Mouse (Mus musculus) hindlimb bud, embryonic 11.5 days (tissue): ENCODE measurements at regions not wholly inside any gene's neighbourhood (a gene's known extent, or its start where the extent isn't known, plus 50 kb on each side); places are given as distances from the start of the nearest gene placed in this dataset.
"Not testable (repeated sequence)": the region's sequence is repeated elsewhere in the genome, so short reads cannot be mapped to it uniquely, and the experiment has no call there.

Experiments used
- DNase-seq: peaks from one replicate; pipeline ENCODE4 v3.0.0-alpha.2; 2012; ENCODE audit warnings: low read depth, low spot score; ENCODE audit errors: extremely low spot score

DNA sequence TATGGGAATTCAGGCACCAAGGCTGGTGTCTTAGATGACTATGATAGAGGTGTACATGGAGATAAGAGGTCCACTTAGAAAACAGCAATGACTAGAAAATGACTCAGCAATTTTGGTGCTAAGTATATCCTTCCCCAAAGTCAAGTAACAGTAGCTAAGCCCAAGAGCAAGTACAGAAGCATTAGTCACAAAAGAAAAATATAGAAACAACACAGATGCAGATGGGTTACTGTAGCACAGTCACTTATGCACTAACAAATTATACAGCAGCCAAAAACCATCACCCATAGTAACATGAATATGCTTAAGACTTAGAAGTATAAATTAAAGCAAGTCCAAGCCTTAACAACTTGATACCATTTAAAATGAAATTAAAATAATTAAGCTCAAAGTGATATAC lies 378.5 kb upstream of the Meis2 start:
- no peak for DNase-seq

DNA sequence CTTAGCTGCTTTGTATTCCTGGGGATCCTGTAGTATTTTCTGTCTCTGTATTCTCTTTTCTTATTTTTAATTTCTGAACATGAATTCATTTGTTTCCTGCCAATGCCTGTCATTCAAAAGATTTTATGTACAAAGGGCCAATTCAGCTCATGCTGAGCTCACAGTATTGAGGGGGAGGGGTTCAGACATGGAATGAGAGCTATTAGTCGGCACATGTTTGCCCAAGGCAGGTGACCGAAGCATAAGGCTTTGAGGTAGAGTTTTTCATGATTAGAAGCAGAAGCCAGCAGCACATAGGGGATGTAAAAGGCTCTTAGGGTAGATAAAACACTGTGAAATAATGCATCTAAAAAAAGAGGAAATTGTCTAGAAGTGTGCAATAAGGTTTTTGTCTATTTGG lies 374.6 kb upstream of the Meis2 start:
- no peak for DNase-seq

DNA sequence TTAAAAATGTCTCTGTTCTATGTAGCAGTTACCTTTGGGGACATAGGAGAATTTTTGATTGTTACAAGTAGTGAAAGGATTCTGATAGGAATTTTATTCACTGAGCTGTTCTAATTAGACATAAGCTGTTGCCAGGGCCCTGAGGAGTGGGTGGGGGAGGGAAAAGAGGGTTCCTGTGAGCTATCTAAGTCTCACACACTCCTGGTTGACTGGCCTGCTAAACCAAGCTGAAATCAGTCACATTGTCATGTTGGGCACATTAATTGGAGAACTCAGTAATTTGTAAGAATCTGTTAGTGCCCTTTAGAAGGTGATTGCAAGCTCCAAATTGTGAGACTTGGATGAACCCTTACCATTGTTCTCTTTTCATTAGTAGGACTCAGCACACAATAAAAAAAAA lies 367.8 kb upstream of the Meis2 start:
- DNase-seq, result no peak

DNA sequence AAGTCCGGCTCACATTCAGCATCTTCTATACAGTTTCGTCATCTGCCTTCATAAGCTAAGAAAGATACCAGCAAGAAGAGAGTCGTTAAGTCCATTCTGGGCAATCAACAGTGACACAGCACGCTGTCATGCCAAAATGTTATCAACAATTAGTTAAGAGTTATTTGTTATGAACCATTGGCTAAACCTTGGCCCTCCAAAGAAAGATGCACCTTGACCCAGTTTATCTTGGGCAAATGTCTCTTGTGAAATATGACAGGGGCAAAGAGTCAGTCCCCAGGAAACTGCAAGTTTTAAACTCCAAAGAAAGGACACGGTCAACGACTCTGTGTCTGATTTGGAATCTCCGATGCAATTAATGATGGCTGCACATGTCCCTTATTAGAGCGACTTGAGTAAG lies 358.5 kb upstream of the Meis2 start:
- DNase-seq, result no peak

DNA sequence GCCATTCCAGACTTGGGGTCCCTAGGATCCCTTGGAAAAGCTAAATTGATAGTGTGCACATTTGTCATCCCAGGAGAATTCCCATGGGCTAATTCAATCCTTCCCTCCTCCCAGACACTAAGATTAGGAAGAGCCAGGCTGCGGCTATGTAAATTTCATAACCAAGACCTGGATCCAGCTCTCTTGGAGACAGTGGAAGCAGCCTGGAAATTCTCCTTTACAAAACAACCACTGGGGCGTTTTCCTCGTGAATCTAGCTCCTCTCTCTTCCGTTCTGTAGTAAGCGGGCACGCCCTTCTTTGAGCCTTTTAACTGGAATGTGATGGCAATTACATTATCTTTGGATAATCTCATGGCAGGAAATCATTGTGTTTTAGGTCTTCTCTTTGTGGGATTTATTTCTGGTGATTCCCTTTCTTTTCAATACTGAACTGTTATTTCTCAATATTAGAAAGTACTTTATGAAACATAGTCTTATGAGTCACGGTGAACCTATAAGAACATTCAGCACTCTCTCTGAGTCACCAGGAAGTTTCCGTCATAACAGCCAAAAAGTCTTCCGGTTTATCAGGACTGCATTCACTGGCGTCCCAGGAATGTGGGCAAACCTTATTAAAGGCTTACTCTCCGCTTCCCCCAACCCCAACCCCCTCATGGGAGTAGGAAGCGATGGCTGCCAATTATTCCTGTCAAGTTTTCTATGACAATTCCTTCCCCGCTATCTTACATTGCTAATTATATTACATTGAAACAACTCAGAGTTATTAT lies 352.0 kb upstream of the Meis2 start:
- DNase-seq, result no peak

DNA sequence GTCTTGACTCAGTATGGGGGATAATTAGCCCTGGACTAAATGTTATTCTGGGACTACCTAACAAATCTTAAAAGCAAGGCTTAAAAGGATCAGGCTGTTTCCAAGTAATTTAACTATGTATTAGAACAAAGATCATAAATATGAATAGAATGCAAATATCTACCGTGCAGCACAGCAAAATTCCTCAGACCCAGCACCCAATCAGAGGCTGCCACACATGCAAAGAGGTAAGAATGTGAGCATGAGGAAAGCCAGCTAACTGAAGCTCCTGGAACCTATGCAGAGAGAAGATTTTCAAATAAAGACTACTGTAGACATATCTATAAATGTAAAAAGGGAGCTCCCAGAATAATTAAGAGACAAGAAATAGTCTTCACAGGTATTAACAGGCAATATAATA lies 350.1 kb upstream of the Meis2 start:
- DNase-seq, result no peak

DNA sequence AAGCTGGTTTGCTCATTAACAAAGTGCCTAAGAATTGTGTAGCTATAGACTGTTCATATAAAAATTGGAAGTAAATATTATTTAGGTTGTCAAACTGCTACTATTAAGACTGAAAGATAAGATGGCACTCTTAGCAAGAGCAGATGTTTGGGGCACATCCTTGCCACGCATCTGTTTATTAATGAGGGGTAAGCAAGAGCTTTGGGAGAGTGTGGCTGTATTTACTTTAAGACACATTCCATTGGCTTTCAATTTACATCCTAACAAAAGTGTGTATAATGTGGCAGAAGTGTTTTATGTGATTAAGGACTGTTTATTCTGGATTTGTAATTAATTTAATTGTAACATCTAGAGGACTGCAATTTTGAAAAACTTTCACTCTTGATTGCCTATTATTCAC lies 336.5 kb upstream of the Meis2 start:
- DNase-seq, result no peak

DNA sequence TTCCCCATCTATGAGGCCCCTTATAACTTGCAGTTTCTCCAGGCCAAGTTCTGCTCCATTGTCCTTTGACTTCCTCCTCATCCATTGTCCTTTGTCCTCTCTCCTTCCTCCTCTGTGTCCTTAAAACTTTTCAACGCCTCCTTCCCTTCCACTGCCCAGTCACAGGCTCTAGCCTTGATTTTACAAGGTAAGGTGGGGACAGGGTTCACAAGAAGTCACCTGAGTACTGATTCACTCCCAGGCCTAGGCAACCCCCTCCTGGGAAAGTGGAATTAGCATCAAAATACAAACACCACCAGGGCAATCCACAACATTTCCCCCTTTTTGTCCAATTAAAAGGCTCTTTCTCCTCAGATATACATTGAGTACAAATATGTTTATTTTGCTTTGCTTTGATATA lies 334.3 kb upstream of the Meis2 start:
- no peak for DNase-seq

DNA sequence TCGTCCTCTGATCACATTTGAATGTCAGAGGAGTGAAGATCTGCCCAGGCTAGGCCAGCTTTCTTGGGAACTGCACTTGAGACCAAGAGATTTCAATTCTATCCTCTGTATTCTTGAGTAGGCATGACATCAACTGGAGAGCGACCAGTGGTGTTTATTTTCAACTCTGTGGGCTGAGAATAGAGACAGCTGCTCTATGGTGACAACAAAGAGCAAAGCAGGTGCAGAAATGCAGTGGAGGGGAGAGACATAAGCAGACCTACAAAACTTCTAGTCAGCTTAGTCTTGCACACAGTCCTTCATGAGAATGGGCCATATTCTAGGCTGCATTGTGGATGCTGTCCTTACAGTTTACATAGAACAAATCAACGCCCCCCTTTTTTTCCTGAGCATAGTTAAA lies 303.2 kb upstream of the Meis2 start:
- no peak for DNase-seq

DNA sequence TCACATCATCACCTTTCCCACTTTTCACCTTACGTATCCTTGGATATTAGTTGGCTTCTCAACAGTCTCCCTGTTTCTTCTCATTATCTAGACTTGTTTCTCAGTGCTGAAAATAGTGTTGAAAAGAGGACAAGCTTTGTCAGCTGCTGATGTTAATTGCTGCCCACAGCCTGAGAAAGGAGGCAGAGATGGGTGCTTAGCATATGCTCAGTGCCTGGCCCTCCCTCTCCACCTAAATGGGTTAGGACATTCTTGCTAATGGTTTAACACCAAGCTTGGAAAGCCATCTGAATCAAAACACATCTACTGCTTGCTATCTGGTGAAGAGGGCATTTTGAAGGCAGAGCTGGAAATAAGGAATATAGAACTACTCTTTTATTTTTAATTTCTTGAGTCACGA lies 298.5 kb upstream of the Meis2 start:
- no peak for DNase-seq

DNA sequence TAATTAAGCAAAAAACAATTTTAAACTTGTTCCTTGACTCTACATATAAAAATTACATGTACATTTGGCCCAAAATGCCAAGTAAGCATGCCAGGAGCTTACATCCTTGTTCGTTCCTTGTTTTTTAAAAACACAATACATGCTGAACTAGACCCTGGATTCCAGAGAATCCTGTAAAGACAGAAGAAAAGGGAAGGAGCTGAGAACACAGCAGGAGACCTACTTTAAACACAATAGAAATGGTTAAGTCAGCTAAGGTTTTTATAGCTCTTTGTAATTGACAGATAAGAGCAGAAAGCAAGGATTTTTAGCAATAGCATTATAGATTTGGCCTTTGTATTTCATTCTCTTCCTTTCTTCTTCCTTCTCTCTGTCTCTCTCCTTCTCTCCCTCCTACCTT lies 292.5 kb upstream of the Meis2 start:
- DNase-seq, result no peak

DNA sequence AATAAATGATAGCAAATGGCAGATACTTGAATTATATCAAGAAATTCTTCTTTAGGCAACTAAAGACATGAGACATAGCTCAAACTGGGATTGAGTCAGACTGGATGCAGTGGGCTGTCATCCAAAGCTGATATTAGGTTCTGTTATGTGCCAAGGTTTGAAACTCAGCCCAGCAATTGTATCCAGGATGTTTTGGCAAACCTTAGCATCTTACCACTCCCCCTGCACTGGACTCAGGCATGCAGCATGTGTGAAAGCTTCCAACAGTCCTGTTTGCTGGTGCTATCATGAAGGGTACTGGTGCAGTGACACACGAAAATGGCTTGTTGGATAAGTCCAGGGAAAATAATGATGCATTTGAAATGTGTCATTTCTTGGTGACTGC lies 282.9 kb upstream of the Meis2 start:
- no peak for DNase-seq

DNA sequence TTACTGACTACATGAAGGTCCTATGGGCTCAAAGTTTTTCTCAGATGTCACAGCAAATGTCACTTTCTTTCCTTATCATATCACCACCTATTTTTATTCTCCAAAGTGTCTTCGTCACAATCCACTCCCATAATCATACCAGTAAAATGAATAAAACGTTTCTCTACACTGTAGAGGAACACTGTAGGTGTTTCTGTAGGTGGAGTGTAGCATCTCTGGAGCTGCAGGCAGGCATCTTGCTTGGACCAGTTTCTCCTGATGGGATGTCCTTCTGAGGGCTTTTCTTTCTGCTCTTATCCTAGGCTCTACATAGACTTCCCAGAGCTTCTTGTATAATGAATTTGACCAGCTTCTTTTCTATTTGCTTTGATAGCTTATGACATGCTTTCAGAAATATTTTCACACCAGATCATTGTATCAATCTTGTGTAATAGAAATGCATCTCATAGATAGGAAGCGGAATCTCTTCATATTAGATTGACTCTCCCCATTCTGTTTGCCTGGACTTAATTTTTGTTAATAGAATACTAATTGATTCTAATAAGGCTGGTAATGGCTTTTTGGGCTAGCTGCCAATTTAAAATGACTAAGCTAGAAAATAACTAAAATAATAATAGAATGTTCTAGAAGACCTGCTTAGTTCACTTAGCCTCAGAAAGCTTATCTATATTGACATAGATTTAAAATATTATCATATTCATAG lies 282.3 kb upstream of the Meis2 start:
- DNase-seq, result no peak

DNA sequence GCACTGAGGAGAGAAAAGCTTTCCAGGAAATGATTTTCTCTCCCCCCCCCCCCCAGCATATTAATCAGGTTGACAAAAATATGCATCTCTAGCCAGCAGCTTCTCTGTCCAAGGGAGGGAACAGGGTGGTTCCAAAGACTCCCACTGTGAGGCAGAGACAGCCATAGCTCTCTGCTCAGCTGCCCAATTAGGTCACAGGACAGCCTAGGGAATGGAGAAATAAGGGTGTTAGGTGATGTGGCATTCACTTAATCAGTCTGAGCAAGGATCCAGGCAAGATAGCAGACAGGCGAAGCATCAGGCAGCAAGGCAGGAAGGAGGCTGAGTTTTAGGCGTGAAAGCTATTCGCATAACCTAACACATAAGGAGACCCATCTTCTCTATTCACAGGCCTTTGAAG lies 266.2 kb upstream of the Meis2 start:
- DNase-seq, result no peak

DNA sequence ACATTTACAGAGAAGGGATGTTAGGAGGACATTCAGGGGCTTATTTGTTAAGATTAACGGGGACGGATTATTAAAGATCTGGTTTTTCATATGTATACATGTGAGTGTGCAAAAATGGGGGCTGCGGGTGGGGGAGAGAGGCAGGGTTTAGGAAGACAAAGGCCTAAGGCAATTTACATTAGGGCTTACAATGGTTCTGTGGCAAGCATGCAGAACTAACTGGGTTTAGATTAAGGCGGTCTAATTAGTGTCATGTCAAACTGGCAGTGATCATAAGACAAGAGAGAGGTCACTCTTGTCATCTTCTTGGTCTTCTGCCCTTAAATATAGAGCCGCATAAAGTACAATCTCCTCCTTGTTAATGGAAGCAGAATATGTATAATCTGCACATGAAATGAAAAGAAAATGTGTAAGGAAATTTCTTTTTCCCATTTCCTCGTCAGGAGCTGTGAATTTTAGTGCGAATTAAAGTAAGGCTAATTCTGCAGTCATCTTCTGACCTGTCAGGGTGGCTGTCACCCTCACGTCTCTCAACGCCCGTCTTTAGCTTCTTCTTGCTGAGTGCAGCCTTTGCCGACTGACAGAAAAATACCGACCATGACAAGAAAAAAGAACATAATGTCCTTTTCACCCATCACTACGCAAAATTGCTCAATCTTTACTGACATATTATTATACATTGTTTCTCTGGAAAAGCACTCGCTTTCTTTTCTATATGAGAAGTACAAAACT lies 256.6 kb upstream of the Meis2 start:
- no peak for DNase-seq

DNA sequence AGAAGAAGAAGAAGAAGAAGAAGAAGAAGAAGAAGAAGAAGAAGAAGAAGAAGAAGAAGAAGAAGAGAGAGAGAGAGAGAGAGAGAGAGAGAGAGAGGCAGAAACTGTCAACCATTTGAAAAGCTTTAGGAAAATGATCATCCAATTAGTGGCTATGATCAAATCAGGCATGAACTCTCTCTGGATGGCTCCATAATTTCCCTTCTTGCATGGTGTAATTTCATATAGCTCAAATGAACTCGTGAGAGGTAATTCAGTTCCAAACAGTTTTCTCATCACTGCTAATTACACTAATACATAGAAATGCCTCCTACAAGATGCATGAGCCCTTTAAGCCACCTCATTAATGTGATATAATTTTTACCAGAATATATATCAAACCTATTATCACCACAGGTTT lies 233.9 kb upstream of the Meis2 start:
- no peak for DNase-seq

DNA sequence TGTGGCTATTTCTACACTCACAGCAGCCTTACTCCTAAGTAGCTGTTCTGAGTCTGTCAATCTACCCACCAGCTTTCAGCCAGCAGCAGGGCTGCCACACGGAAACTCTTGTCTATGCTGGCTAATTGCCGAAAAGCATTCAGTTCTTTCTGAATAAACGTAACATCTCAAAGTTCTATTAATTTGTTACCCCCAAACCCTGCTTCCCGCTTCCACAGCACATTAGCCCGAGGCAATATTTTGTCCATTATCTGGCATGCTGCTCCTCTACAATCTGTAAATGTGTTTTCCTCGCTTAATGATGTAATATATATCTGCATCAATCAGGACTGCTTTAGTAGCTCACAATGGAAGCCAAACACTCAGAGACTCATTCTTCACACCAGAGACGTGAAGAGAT lies 224.2 kb upstream of the Meis2 start:
- no peak for DNase-seq

DNA sequence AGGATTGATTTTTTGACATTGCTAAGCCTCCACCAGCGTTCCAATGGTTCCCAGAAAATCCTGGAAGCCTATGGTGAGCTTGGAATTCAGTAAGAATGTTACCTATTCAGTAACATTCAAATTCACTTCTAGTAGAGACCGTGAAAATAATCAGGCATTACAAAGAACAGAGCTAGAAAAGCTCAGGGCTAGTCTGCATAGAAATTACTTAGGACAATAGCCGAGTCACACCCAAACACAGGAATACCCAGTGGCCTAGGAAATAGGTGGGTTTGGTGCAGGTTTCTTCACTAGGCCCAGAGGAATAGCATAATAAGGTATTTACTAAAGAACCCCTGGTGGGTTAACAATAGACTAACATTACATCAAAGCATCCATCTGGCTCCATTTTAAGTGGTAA lies 177.6 kb upstream of the Meis2 start:
- DNase-seq, result not testable (repeated sequence)

DNA sequence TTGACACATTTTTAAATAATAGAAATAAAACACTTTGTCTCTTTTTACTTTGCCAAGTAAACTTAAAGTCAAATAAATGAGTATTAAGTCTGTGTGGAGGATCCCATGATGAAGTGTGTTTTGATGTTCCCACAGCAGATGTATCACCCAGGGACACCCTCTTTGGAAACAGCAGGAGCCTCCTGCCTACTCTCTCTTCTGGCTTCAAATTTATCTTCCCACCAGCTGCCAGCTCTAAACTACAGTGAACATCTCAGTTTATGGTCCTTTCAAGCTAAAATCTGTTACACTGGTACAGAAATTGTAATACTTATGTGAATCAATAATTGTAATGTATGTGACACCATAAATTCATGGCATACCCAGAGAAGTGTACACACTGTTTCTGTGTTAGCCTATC lies 171.1 kb upstream of the Meis2 start:
- DNase-seq, result no peak

DNA sequence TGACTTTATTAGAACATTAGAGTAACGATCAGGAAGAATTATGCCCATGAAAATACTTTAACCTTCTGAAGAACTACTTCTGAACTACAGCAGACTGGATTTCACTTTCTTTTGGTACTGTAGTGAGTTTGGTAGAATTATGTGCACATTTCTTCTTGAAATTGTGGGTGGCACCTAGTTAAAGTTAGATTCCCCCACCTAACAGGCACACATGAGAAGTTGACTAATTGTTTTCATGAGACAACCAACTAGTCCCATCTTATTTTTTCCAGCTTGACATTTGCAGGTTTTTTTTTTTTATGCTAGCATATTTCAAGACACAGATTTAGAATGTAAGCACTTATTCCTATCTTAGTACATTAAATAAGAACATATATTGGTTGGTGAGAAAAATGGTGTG lies 167.2 kb upstream of the Meis2 start:
- DNase-seq, result no peak

DNA sequence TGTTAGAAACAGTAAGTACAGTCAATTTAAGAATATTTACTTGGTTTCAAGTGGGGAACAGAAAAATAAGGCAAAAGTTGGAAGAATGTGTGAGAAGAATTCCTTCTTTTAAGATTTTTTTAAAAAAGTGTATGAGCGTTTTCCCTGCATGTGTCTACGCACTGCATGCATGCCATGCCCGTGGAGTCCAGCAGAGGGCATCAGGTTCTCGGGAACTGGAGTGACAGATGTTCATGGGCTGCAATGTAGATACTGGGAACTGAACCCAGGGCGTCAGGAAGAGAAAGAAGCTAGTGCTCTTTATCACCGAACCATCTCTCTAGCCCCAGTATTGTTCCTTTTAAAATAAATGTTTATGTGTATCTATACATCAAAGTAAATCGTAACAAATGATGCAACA lies 150.8 kb upstream of the Meis2 start:
- peak; percentile 2 for DNase-seq
